Mouse (Mus musculus): ENCODE results near the gene Spaca6. TPM values are rescaled to one million over a fixed set of nuclear protein-coding genes. Genes with fewer than 3 reads are reported as not detected.

The Spaca6 gene
- 100 to 1,000 TPM in 1 of 2 experiments, 10 to 100 TPM in 1; 79.2 to 100 TPM for total RNA-seq (2021)
- long read RNA-seq, partial matches to known transcripts: 0 of 6 reads
- long read RNA-seq, other reads (novel, unspliced or antisense): 4 of 6 reads

- peak; percentile 91 to 94 for DNase-seq (ENCODE audit: low spot score in 2 of 2)
Measured at GRCm38 (mm10) chr17:17826751-17827657, at the start of gene Spaca6. Spaca6 (plus strand) TSS chr17:17827158.

- DNase-seq (ENCODE audit: low spot score in 2 of 2): no peak
Measured at GRCm38 (mm10) chr17:17790866-17791630, 35.9 kb upstream of the Spaca6 start.

GRCm38 (mm10) chr17:17792578-17792977 lies 34.4 kb upstream of the Spaca6 start:
- peak; percentile 8 to 26 for DNase-seq (ENCODE audit: low spot score in 2 of 2)

- DNase-seq (ENCODE audit: low spot score in 2 of 2): no peak
Measured at GRCm38 (mm10) chr17:17795527-17795926, 31.4 kb upstream of the Spaca6 start.

GRCm38 (mm10) chr17:17823612-17824336 lies 3.2 kb upstream of the Spaca6 start:
- DNase-seq (ENCODE audit: low spot score in 2 of 2): no peak

GRCm38 (mm10) chr17:17825921-17826591 lies 902 bp upstream of the Spaca6 start:
- DNase-seq (ENCODE audit: low spot score in 2 of 2): peak; percentile 36 to 51

- DNase-seq (ENCODE audit: low spot score in 2 of 2): peak; percentile 68 to 76
Measured at GRCm38 (mm10) chr17:17827658-17828190, 766 bp downstream of the Spaca6 start.

- peak; percentile 58 to 63 for DNase-seq (ENCODE audit: low spot score in 2 of 2)
Measured at GRCm38 (mm10) chr17:17828191-17828981, 1.4 kb downstream of the Spaca6 start.

- peak in 1 of 2 experiments; percentile 37 for DNase-seq (ENCODE audit: low spot score in 2 of 2)
Measured at GRCm38 (mm10) chr17:17829052-17829785, 2.3 kb downstream of the Spaca6 start.

- no peak for DNase-seq (ENCODE audit: low spot score in 2 of 2)
Measured at GRCm38 (mm10) chr17:17829816-17830535, 3.0 kb downstream of the Spaca6 start.

GRCm38 (mm10) chr17:17830731-17831130 lies 3.8 kb downstream of the Spaca6 start:
- DNase-seq (ENCODE audit: low spot score in 2 of 2): no peak

- no peak for DNase-seq (ENCODE audit: low spot score in 2 of 2)
Measured at GRCm38 (mm10) chr17:17834896-17835295, 7.9 kb downstream of the Spaca6 start.

- no peak for DNase-seq (ENCODE audit: low spot score in 2 of 2)
Measured at GRCm38 (mm10) chr17:17836101-17836500, 9.1 kb downstream of the Spaca6 start.

- DNase-seq (ENCODE audit: low spot score in 2 of 2): peak in 1 of 2 experiments; percentile 48
Measured at GRCm38 (mm10) chr17:17837426-17837825, 10.5 kb downstream of the Spaca6 start.

- peak; percentile 93 to 96 for DNase-seq (ENCODE audit: low spot score in 2 of 2)
Measured at GRCm38 (mm10) chr17:17837919-17838701, 11.2 kb downstream of the Spaca6 start.

- no peak for DNase-seq (ENCODE audit: low spot score in 2 of 2)
Measured at GRCm38 (mm10) chr17:17839276-17839675, 12.3 kb downstream of the Spaca6 start.

- no peak for DNase-seq (ENCODE audit: low spot score in 2 of 2)
Measured at GRCm38 (mm10) chr17:17840796-17841195, 13.8 kb downstream of the Spaca6 start.

All from layer of hippocampus, postnatal 10 days (tissue).